Mouse (Mus musculus) thymus, adult 2 months (tissue): ENCODE results near the gene Bysl.

Source experiments
- CTCF ChIP-seq: fragments of 200-500 bp; IDR thresholded peaks from 2 replicates; pipeline ENCODE4 v1.5.1; 2012; ENCODE audit warnings: mild to moderate bottlenecking, control low read depth, low read length, moderate library complexity, borderline replicate concordance; ENCODE audit not compliant: control insufficient read depth, poor library complexity, insufficient read depth; ENCODE audit errors: extremely low read depth
- POLR2A ChIP-seq: fragments of 200-500 bp; IDR thresholded peaks from 2 replicates; pipeline ENCODE4 v1.6.1; 2012; ENCODE audit warnings: mild to moderate bottlenecking, low read length, control low read depth, moderate library complexity; ENCODE audit not compliant: control insufficient read depth, poor library complexity, insufficient read depth; ENCODE audit errors: extremely low read depth

GRCm38 (mm10) chr17:47627791-47628190 is 16.5 kb upstream of the Bysl start:
- TF ChIP-seq POLR2A (no peak), CTCF (no peak)
